Mouse (Mus musculus) cerebellum, adult 11 months (tissue): ENCODE results near the gene Hist1h2ag.

Source experiments
- DNase-seq: peaks from one replicate; pipeline ENCODE4 v3.0.0; 2022

The Hist1h2ag gene

DNA sequence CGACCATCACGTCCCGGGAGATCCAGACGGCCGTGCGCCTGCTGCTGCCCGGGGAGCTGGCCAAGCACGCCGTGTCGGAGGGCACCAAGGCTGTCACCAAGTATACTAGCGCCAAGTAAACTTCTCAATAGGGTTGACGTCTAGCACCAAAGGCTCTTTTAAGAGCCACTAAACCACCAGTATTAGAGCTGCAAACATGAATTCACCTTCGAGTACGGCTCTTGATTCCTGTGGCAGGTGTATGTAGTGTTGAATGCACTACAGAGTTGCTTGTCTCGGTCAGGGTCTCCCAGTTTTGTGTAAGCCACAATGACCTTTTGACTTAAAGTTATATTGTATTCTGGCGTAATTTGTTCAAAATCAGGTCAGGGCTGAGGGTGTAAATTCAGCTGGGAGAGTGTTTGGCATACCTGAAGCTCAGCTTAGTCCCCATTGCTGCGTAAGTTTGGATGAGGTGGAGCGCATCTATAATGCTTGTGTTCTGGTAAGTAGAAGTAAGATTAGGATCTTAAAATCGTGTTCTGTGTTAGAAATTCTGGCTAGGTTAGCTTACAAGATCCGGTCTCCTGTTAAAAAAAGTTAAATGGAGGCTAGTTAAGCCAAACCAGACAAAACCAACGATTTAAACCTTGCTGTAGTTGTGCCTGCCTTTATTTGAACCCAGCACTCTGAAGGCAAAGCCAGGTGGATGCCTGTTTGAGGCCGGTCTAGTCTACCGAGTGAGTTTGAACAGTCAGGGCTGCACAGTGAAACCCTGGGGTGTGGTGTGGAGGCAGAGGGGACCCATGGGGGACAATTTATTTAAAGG lies 6.4 kb downstream of the Hist1h2ag start:
- no peak for DNase-seq

DNA sequence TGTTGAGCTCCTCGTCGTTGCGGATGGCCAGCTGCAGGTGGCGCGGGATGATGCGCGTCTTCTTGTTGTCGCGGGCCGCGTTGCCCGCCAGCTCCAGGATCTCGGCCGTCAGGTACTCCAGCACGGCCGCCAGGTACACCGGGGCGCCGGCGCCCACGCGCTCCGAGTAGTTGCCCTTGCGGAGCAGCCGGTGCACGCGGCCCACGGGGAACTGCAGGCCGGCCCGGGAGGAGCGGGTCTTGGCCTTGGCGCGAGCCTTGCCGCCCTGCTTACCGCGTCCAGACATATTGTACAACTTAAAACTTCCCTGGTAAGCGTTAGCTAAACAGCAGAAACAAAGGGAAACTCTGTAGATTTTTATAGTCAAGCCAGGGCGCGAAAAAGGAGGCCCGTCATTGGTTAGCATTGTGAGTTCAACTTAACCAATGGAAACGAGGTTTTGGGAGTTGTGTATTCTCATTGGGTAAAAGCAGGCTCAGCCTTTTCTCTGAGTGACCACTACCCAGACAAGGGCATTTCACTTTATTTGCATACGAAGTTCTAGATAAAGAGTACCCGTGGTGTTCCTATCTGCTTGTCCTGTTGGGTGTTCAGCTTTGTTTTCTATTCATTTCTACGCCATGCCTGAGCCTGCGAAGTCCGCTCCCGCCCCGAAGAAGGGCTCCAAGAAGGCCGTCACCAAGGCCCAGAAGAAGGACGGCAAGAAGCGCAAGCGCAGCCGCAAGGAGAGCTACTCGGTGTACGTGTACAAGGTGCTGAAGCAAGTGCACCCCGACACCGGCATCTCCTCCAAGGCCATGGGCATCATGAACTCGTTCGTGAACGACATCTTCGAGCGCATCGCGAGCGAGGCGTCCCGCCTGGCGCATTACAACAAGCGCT lies 7.2 kb downstream of the Hist1h2ag start, which contains the start of the genes Hist1h2ah and Hist1h2bk:
Gene Hist1h2ah, minus strand, starts transcription at position 302 of the 882 bp plus-strand sequence.
Gene Hist1h2bk, plus strand, starts transcription at position 604 of the 882 bp plus-strand sequence.
- peak; percentile 75 for DNase-seq

DNA sequence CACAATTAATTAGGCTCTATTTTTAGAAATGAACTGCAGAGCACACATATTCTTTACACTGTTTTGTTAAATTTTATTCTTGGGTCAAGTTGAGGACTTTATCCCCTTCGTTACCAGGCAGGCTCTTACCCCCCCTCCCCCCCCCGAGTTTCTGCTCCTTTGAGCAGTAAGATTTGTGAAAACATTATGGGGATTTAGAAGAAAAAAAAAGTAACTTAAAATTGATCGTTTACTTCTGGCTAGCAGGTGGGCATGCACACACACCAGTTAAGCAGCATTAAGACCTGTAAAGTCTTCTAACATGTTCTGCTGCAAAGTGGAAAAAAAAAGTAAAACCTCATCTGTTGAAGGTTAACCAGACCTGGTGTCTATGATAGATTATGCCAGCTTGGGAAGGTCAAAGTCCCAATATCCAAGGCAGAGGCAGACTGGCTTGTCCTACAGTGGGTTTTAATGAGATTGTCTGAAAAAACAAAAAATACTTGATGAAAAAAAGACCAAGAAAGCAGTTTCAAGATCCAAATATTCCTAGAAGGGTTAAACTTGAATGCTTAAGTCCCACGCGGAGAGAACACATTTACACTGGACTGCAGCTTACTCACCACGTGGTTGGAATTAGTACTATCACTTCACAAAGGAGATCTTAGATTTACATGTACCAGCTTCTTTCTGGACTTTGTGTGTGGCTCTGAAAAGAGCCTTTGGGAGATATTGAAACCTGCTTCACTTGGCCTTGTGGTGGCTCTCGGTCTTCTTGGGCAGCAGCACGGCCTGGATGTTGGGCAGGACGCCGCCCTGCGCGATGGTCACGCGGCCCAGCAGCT lies 8.1 kb downstream of the Hist1h2ag start:
- DNase-seq = no peak

DNA sequence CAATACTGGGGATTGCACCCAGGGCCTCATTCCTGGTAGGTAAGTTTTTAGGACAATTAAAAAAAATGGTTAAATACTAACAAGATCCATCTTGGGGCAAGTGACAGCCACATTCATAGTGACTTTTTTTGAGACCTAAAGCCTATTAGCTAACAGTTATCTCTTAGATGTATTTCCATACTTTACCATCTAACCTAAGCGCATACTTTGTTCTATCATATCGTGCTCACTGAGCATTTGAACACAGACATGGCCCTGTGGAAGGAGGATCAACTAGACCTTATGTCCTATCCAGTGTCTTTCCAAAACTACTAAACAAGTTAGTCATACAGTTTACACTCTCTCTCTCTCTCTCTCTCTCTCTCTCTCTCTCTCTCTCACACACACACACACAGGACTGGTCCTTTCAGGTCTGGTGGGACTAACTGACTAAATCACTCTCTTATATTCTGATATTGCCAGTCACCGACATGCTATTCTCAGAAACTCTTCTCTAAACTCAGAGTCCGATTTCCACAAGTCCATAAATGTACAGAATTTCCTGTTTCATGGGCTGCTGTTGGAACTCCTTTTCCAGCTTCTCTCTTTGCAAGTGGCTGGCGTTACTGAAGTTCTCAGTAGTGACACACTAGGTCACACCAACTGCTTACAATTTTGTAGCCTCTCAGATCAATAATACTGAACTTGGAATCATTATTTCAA lies 8.9 kb downstream of the Hist1h2ag start:
- DNase-seq = no peak

DNA sequence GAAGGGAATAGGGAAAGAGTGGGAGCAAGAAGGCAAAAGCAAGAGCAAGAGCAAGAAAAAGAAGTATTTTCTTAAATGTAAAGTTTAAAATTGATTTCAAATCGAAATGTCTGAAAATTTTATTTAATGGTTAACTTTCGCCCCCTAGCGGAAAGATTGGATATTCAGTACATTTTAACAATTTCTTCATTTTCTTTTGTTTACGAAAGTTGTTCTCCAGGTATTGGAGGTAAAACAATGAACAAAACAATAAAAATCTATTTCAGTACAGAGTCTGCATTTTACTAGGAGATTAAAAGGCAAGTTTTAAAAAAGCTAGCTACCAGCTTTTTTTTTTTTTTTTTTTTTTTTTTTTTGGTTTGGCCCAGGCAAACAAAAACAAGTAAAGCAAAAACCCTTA lies 12.3 kb downstream of the Hist1h2ag start:
- DNase-seq = no peak

DNA sequence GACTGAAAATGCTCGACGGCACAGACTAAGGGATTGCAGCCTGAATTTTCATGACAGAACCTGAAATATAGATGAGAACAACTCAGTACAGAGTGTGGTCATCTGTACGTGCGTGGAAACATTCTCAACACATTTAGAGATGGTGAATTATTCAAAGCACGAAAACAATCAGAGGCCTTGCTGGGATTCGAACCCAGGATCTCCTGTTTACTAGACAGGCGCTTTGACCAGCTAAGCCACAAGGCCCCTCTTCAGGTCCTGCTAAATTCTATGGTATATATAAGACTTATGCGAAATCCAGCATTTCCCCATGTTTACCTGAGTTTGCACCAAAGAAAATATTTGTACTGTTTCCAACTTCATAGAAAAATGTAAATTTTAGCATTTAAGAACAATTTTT lies 12.8 kb downstream of the Hist1h2ag start:
- no peak for DNase-seq

DNA sequence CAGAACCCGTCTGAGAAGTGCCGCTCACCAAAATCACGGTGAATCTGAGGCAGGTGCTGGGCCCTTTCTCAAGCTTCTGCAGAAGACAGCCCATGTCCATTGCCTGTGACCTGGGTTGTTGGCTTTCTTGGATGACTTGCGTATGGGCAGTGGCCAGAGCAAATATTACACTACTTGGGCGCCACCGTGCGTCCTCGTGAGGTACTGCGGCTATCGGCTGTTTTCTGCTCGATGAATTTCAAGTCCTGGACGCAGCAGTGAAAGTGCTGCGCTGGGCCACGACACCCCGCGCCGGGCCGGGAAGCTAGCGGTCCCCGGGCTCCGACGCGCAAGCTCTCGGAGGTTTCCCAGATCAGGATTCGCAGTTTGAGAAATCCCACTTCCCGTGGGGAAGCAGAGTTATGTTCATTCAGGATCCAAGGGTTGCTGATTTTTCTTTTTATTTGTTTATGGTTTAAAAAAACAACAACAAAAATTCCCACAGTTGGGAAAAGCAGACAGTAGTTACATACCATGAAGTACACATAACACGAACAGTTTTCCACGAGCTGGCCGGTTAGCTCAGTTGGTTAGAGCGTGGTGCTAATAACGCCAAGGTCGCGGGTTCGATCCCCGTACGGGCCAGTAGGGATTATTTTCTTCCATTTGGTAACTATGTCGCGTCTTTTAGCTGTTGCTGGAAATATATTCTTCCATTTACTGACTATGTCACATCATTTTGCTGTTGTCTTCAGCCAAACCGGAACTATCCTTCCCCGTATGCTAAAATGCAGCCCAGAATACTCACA lies 13.9 kb downstream of the Hist1h2ag start:
- peak; percentile 93 for DNase-seq

DNA sequence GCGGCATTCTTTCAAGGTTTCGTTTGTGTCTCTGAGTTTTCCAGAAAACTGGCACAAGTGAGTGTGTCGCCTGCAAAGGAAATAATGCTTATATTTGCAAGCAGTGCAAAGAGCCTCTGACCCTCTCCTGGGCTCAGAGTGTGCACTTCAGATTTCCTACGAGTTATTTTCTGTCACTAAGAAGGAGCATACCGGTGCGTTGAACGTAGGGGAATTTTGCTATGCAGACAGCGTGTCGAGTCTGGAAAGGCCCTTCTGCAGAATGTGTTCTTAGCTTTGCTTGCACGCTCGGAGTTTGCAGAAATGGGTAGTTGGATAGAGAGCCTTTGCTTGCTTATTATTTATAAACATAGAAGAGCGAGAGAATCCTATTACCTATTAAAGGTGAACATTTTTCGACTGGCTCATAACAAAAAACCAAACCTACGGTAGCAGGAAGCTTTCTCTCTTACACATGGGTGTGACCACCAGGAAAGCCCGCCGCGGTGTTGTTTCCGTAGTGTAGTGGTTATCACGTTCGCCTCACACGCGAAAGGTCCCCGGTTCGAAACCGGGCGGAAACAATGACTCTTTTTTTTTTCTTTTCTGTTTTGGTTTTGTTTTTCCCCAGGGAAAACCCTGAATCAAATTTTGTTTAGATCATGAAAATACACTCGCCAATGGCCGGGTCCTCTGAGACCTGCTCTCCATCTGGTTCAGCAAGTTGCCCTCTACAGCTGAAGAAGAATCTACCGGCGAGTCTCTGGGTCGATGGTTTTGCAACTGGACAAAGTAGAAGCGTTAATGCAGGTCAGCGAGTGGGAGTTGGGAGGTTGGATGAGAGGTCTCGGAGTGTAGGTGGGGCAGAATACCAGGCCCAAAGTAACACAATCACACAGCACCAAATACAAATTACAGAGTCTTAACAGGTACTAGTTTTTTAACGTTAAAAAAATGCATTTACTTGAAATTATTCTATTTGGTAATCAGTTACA lies 16.4 kb downstream of the Hist1h2ag start:
- DNase-seq = peak; percentile 64

DNA sequence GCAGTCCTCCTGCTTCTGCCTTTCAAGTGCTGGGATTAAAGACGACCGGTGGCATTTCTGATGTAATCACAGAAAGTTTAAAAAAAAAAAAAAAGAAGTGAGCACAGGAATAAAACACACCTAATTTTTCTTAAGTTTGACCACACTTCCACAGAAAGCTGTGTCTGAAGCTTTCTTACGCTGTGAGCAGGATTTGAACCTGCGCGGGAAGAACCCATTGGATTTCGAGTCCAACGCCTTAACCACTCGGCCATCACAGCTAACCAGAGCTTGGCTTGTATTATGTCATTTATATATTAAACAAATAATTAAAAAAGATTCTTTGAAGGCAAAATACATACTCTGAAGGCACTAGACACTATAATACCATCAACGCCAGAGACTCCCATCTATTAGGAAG lies 20.5 kb downstream of the Hist1h2ag start:
- peak; percentile 62 for DNase-seq

DNA sequence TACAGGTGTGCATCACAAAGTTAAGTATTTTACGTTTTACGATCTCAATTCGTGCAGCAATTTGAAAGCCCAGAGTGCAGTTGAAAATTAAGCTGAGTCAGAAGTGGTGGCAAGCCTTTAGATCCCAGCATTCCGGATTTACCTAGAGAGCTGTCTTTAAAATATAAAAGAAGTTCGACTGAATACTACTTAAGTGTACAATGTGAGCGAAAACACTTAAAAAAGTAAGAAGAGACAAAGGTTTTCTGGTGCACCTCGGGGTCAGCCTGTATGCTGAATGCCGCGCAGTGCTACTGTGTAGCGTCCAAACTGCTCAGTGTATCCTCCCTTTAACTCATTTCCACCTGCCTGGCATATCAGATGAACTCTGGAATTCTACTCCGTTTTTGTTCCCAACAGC lies 21.2 kb downstream of the Hist1h2ag start:
- no peak for DNase-seq

DNA sequence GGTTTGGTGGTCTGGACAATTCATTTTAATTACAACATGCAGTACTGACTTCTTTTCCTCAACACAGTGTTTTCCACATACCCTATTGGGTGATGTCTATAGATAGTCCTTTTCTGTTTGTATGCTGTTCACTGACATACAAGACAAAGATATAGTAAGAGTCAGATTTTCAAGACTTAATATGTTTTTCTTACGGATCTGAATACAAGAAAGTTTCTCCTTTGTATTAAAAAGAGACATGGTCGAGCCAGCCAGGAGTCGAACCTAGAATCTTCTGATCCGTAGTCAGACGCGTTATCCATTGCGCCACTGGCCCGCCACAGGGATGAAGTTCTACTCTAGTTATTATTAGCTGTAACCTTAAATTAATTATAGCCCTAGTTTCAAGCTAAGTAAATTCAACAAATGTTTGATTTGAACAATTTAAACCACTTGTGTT lies 21.8 kb downstream of the Hist1h2ag start:
- DNase-seq = no peak

DNA sequence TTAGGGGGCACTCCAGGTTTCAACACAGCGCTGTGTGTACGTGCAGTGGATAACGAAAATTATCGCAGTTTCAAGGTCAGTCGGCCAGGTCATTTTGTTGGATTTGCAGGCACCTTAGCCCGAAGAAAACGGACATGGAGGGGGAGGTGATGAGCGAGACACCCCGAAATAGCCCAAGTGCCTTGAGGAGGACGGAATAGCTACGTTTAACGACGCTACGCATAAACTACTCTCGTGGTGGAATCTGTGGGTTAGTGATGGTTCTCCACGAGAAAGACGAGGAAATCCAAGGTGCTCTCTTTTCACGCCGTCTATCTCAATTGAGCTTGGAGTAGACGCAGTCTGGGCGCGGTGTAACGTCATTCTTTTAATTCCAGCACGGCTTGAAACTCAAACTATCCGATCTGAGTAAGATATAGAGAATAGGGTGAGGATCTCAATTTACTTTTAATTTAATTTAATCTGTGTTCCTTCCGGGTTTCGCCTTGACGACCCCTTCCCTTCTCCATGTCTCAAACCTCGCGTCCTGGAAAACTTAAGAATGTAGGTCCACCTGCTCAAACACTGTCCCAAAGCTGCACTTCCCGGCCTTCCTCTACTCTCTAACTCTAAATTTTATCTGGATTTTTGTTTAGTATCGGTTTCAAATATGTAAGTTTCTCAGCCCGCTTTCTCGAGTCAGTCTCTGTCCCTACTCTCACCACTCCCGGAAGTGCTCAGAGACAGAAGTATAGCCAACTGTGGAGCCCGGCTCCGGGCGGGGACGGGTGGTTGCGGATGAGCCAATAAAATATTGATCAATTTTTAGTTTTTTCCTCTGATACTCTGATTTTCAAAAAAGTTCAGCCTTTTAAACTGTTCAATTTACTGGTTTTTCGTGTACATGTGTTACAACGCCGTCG lies 22.6 kb downstream of the Hist1h2ag start:
- no peak for DNase-seq

DNA sequence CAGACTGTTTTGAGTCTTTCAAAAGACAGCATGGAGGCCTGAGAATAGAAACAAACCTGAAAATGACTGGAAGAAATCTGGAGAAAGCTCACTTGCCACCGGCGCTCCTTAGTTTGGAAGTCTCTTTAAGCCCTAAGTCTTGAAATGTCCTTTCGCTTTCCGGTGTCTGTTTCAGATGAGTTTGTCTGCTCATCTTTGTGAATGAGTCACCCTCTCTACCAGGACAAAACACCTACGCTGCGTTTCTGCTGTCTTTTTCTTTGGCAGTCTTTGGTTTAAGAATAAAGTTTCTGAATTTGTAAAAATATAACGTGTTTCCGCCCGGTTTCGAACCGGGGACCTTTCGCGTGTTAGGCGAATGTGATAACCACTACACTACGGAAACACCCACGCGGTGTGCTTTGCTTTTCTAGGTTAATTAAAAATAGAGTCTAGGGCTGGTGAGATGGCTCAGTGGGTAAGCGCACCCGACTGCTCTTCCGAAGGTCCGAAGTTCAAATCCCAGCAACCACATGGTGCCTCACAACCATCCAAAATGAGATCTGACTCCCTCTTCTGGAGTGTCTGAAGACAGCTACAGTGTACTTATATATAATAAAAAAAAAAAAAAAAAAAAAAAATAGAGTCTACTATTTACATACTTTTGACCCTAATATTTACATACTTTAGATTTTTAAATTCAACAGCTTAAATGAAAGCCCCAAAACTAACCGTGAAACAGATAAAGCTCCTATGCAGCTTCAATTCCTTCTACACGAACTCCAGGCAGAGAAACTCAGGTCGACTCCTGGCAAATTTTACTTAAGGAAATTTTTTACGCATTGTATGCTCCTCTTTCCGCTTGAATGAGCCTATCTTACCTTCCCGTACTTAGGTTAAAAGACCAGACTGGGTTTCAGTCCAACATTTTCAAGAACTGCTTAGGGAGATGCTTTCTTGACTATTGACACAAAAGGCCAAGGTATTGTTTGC lies 27.0 kb downstream of the Hist1h2ag start:
- peak; percentile 44 for DNase-seq

DNA sequence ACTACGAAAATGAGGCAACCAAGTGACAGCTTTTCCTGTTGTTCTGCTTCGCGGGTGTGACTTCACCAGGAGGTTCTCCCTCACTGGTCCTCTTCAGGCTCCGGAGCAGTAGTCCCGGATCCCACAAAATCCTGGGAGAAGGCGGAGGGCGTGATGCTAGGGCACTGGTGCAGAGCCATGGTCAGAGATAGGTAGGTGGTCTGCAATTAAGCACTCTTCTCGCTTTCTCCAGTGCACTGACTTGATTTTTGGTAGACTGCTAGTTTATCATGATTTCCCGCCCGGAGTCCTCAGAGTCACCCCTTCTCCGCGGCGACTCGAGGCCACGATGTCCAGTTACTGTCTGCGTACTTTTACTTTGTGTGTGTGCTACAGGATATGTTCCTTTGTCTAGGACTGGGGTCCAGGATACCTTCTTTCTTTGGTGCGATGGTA lies 28.3 kb downstream of the Hist1h2ag start:
- DNase-seq = no peak

DNA sequence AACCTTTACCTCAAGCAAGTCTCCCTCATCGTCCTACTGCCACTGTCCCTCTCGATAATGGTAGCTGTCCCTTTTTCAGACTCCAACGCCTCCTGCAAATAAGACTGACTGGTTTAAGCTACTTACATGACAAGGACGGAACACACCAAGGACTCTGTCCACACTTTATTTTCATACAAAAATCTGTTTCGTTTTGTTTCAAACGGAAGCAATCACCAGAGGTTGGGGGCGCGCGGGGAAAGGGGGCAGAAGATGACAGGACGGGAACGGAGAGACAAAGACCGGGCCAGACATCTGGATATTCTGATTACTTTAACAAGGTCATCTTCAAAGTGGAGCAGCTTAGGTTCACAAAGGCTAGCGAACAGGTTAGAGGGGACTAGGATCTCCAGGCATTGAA lies 29.0 kb downstream of the Hist1h2ag start:
- no peak for DNase-seq

DNA sequence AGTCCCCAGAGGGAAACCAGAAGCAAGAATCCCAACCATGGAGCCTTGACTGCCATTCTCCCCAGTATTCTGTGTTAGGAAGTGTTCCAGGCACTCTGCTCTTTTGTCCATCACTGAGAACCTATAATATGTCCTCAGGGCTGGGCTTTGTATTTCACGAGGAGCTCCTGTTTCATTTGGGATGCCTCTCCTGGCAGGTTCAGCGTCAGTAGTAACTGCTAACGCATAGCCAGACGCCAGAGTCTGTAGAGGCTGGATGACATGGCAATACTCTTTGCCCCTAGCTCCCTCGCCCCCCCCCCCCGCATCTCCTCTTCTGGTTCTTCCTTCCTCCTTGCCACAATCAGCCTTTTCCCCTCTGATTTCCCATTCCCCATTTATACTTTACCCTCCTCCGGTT lies 33.1 kb downstream of the Hist1h2ag start, which contains the start of gene Prss16:
Gene Prss16, minus strand, starts transcription at position 101 of the 400 bp plus-strand sequence.
- DNase-seq = no peak

DNA sequence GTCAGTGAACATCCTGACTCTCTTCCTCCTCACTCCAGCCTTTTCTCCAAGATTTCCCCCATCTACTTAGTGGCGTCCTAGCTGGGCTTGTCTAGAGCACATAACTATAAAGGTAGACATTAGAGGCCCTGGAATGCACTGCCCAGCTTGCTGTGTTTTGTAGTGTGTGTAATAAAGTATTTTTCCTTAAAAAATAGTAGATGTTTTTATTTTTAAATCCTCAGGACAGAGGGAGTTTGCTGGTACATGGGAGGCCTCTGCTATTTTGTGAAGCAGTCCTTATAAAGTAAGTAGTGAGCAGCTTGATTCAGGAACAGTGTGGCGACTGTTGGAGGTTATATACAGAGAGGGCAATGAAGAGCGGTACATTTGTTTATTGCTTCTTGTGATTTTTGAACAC lies 34.0 kb downstream of the Hist1h2ag start:
- no peak for DNase-seq

DNA sequence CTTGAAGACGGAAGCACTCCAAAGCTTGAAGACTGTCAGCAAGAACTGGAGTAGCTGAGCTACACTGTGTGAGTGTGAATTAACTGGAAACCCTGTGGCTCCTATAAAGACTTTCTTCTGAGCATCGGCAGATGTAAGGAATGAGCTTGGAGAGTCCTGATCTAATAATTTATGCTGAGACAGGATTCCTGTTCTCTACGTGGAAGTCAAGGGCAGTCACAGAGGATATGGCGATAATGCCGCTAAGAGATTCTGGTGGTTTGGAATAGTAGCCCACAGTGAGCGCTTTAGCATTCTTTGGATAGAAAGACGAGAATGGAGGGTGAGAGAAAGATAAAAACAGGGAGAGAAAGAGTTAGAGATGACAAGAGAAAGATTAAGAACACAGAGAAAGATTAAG lies 34.9 kb downstream of the Hist1h2ag start:
- DNase-seq = no peak
